Mouse (Mus musculus): Measurements from ENCODE around the gene Tac2.
"Not testable (repeated sequence)": the region's sequence is repeated elsewhere in the genome, so short reads cannot be mapped to it uniquely, and the experiment has no call there.

Tac2 gene

GRCm38 (mm10) chr10:127762926-127763325, 38.6 kb downstream of the Tac2 start:
- DNase-seq: not testable (repeated sequence)

DNA sequence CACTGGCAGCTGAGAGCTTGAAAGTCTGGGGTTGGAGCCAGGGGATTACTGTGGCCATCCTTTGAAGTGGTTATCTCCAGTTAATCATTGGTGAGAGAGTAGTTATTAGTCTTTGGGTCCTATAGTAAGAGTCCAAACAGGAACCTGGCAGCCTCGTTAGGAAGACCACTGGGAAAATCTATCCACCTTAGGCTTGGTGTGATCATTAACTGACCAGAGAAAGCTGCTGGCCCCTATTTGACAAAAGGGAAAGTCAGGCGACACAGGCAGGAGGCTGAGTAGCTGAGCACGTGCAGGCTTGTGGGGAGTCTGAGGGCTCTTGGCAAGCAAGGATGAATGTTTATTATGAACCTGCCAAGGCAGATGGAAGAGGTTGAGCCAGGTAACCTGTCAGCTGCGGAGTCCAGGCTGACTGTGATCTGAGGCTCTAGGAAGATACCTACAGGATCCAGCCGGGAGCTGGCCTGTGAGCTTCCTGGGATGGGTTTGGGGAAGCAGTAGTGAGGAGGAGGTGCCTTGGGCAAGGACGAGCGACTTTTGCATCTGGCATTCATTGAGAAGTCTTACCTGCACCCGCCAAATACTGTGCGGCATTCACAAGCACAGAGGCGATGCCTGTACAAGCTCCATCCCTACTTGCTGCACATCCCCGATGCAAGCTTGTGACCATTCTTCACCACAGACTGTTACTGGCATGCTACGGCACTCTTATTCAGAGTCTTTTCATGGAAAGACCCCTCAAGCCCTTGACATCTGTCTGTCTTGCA, 39.8 kb downstream of the Tac2 start:
- no peak for DNase-seq

GRCm38 (mm10) chr10:127766564-127766963, 42.3 kb downstream of the Tac2 start:
- DNase-seq: no peak

DNA sequence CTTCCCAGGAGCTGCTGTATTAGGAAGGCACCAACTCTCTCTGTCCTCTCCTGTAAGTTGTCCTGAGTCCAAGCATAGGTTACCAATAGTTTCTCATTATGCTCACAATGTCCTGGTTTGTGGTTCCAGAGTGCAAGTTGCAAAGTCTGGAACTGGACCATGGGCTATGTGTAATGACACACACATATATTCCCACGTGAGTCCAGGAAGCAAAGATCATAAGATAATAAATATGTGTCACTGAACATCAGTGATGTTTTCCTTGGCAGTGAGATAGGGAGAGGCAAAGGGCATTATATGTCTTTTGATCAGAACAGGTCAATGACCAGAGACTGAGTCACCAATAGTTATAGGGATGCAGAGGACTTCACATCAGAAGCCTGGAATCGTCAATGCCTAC, 51.7 kb downstream of the Tac2 start, which contains the start of gene Rdh9:
Gene Rdh9, plus strand, starts transcription at position 376 of the 400 bp plus-strand sequence.
- no peak for DNase-seq
